1 mouse cellular context compared by ENCODE assay signal in genomic region chr14:54653496-54653895, GRCm38 (mm10).
TF ChIP-seq lines count a peak whose summit lies in the region.

No protein-coding gene starts in this region.

TF ChIP-seq in C2C12, 6 proteins besides CTCF, POLR2A, EP300 and RAD21:
- TF ChIP-seq FOSL1 (IDR thresholded peaks at IDR 0.05; ENCODE audit: insufficient read depth, low read length, poor library complexity, severe bottlenecking) = no peak
- peak; percentile 49 for TF ChIP-seq MAX (IDR thresholded peaks at IDR 0.05)
TF ChIP-seq in C2C12: peak in this region for 1.
